Mouse (Mus musculus) hindbrain, embryonic 11.5 days (tissue): ENCODE results near the gene Ints1. TPM values are rescaled to one million over a fixed set of nuclear protein-coding genes. Genes with fewer than 3 reads are reported as not detected.
"Not testable (repeated sequence)": the region's sequence is repeated elsewhere in the genome, so short reads cannot be mapped to it uniquely, and the experiment has no call there.

Source experiments
- ATAC-seq: fragments of 200-750 bp; cut with Nextera tagmentation; 2 replicates; pipeline ENCODE4 v1.8.0; 2017; ENCODE audit warnings: mild to moderate bottlenecking, moderate TSS enrichment, moderate library complexity; ENCODE audit not compliant: low FRiP score
- DNase-seq: peaks from one replicate; pipeline ENCODE4 v3.0.0-alpha.2; 2015; ENCODE audit warnings: low spot score
- H3K27ac ChIP-seq: fragments of 300-500 bp; sonication (generic); 2 replicates; pipeline ENCODE4 v1.5.1; 2014; ENCODE audit warnings: mild to moderate bottlenecking, low read depth, low read length
- H3K27me3 ChIP-seq: fragments of 300-500 bp; sonication (generic); 2 replicates; pipeline ENCODE4 v1.6.1; 2014; ENCODE audit warnings: mild to moderate bottlenecking, low read length, moderate library complexity, mixed read lengths; ENCODE audit not compliant: control insufficient read depth, insufficient read depth
- H3K36me3 ChIP-seq: fragments of 300-500 bp; sonication (generic); 2 replicates; pipeline ENCODE4 v1.6.1; 2014; ENCODE audit warnings: mild to moderate bottlenecking, low read length, moderate library complexity, mixed read lengths; ENCODE audit not compliant: control insufficient read depth, insufficient read depth
- H3K4me1 ChIP-seq: fragments of 300-500 bp; sonication (generic); replicated peaks from 2 replicates; pipeline ENCODE4 v1.6.1; 2014; ENCODE audit warnings: low read length, mixed read lengths; ENCODE audit not compliant: control insufficient read depth, insufficient read depth
- H3K4me2 ChIP-seq: fragments of 300-500 bp; sonication (generic); replicated peaks from 2 replicates; pipeline ENCODE4 v1.6.1; 2014; ENCODE audit warnings: mild to moderate bottlenecking, low read depth, low read length
- H3K4me3 ChIP-seq: fragments of 300-500 bp; sonication (generic); 2 replicates; pipeline ENCODE4 v1.5.1; 2014; ENCODE audit warnings: low read depth, low read length
- H3K9ac ChIP-seq: fragments of 300-500 bp; sonication (generic); 2 replicates; pipeline ENCODE4 v1.6.1; 2014; ENCODE audit warnings: low read depth, low read length
- H3K9me3 ChIP-seq: fragments of 300-500 bp; sonication (generic); 2 replicates; pipeline ENCODE4 v1.6.1; 2016; ENCODE audit warnings: low read length; ENCODE audit not compliant: control insufficient read depth
- WGBS: fragments of 180-500 bp; shearing (Covaris S2); extraction: QIAGEN DNeasy Blood & Tissue Kit; methylation state at CpG from one replicate; pipeline ENCODE4 v1.1.7; 2014; 5-methylcytosine and 5-hydroxymethylcytosine counted together
- polyA plus RNA-seq: library from polyadenylated mRNA; unstranded; fragments of >200 nt; fragmentation: Nextera tagmentation; extraction: Ambion mirVana; gene quantifications from 2 replicates; pipeline ENCODE4 v1.2.1, GENCODE M21; 2014

Gene Ints1
- polyA plus RNA-seq, 1 experiment from 2014 or later: 26.3 TPM

- Histone ChIP-seq H3K9ac (no peak overlapping the region), H3K9me3 (no peaks in the 10 kb centered on the region), H3K27ac (no peak overlapping the region), H3K36me3 (no peaks in the 10 kb centered on the region), H3K4me3 (no peak overlapping the region), H3K4me1 (no peaks in the 10 kb centered on the region), H3K27me3 (no peaks in the 10 kb centered on the region), H3K4me2 (no peak overlapping the region)
- DNase-seq (peak; percentile 76), ATAC-seq (no peak)
- 44% methylated on average over 12 of the region's 12 CpGs for WGBS
These were observed 20.7 kb downstream of the Ints1 start for GRCm38 (mm10) chr5:139754753-139755152.

- Histone ChIP-seq H3K27me3 (no peaks in the 10 kb centered on the region), H3K36me3 (no peaks in the 10 kb centered on the region), H3K4me2 (no peak overlapping the region), H3K9ac (no peak overlapping the region), H3K27ac (no peak overlapping the region), H3K4me1 (no peaks in the 10 kb centered on the region), H3K9me3 (no peaks in the 10 kb centered on the region), H3K4me3 (no peak overlapping the region)
- DNase-seq (peak; percentile 87), ATAC-seq (peak; percentile 39; the same call in 1 of the 2 replicates)
These were observed 24.9 kb downstream of the Ints1 start for GRCm38 (mm10) chr5:139750535-139750934.

GRCm38 (mm10) chr5:139749413-139750125, 25.9 kb downstream of the Ints1 start:
- Histone ChIP-seq H3K36me3 (no peaks in the 10 kb centered on the region), H3K4me1 (no peaks in the 10 kb centered on the region), H3K9ac (no peak overlapping the region), H3K27ac (no peak overlapping the region), H3K27me3 (no peaks in the 10 kb centered on the region), H3K9me3 (no peaks in the 10 kb centered on the region), H3K4me2 (no peak overlapping the region), H3K4me3 (no peak overlapping the region)
- 85% methylated on average over 16 of the region's 16 CpGs for WGBS
- ATAC-seq (no peak; the same call in 1 of the 2 replicates), DNase-seq (no peak)

GRCm38 (mm10) chr5:139745771-139746170, 29.7 kb downstream of the Ints1 start:
- H3K4me1 ChIP-seq: no peaks in the 10 kb centered on the region
- no peaks in the 10 kb centered on the region for H3K36me3 ChIP-seq
- no peak overlapping the region for H3K27ac ChIP-seq
- no peak overlapping the region for H3K9ac ChIP-seq
- no peaks in the 10 kb centered on the region for H3K27me3 ChIP-seq
- 7% methylated on average over 3 of the region's 3 CpGs for WGBS
- H3K4me3 ChIP-seq: no peak overlapping the region
- peak; percentile 69; the same call in 1 of the 2 replicates for ATAC-seq
- peak; percentile 63 for DNase-seq
- no peak overlapping the region for H3K4me2 ChIP-seq
- H3K9me3 ChIP-seq: no peaks in the 10 kb centered on the region

- H3K9ac ChIP-seq, ATAC-seq, DNase-seq, H3K27ac ChIP-seq, H3K36me3 ChIP-seq, H3K4me2 ChIP-seq, H3K4me1 ChIP-seq, H3K4me3 ChIP-seq, H3K9me3 ChIP-seq, H3K27me3 ChIP-seq: not testable (repeated sequence)
- WGBS: 66% methylated on average over 3 of the region's 3 CpGs
These were observed 32.8 kb downstream of the Ints1 start for GRCm38 (mm10) chr5:139742640-139743039.

- H3K36me3 ChIP-seq: no peaks in the 10 kb centered on the region
- no peak overlapping the region for H3K4me2 ChIP-seq
- H3K4me1 ChIP-seq: peaks cover 6% of the 10 kb centered on the region; the same call in 1 of the 2 replicates
- ATAC-seq: no peak
- H3K9me3 ChIP-seq: no peaks in the 10 kb centered on the region
- DNase-seq: no peak
- no peak overlapping the region for H3K4me3 ChIP-seq
- WGBS: 82% methylated on average over 7 of the region's 7 CpGs
- 0 out of 2 replicates have a peak, but pooled peaks cover 8% of the 10 kb centered on the region for H3K27me3 ChIP-seq
- H3K27ac ChIP-seq: no peak overlapping the region
- H3K9ac ChIP-seq: no peak overlapping the region
These were observed 36.7 kb downstream of the Ints1 start for GRCm38 (mm10) chr5:139738592-139739315.

GRCm38 (mm10) chr5:139737841-139738591, 37.5 kb downstream of the Ints1 start:
- Histone ChIP-seq H3K4me1 (peaks cover 6% of the 10 kb centered on the region; the same call in 1 of the 2 replicates), H3K27me3 (0 out of 2 replicates have a peak, but pooled peaks cover 8% of the 10 kb centered on the region), H3K4me2 (no peak overlapping the region), H3K9ac (no peak overlapping the region), H3K9me3 (no peaks in the 10 kb centered on the region), H3K36me3 (no peaks in the 10 kb centered on the region), H3K4me3 (no peak overlapping the region), H3K27ac (0 out of 2 replicates have a peak overlapping the region, but pooled peaks have one; percentile 27)
- 84% methylated on average over 14 of the region's 14 CpGs for WGBS
- DNase-seq (no peak), ATAC-seq (no peak)

GRCm38 (mm10) chr5:139736504-139736940, 39.0 kb downstream of the Ints1 start:
- H3K36me3 ChIP-seq: no peaks in the 10 kb centered on the region
- whole genome bisulfite sequencing: 14% methylated on average over 10 of the region's 10 CpGs
- ATAC-seq (peak; percentile 57), DNase-seq (no peak)
- H3K4me1 ChIP-seq: peaks cover 6% of the 10 kb centered on the region; the same call in 1 of the 2 replicates
- peak overlapping the region; percentile 86; the same call in 1 of the 2 replicates for H3K4me2 ChIP-seq
- 0 out of 2 replicates have a peak, but pooled peaks cover 8% of the 10 kb centered on the region for H3K27me3 ChIP-seq
- no peak overlapping the region for H3K4me3 ChIP-seq
- H3K9me3 ChIP-seq: no peaks in the 10 kb centered on the region
- no peak overlapping the region for H3K9ac ChIP-seq
- H3K27ac ChIP-seq: no peak overlapping the region
